Mouse (Mus musculus): Measurements from ENCODE around the gene Tuba1a. TPM values are rescaled to one million over a fixed set of nuclear protein-coding genes. Genes with fewer than 3 reads are reported as not detected.
A peak's percentile ranks its signal among the peaks of the same experiment; 100 is the strongest.

Tuba1a gene
- polyA plus RNA-seq, 1 experiment from 2014 or later = 419 TPM

DNA sequence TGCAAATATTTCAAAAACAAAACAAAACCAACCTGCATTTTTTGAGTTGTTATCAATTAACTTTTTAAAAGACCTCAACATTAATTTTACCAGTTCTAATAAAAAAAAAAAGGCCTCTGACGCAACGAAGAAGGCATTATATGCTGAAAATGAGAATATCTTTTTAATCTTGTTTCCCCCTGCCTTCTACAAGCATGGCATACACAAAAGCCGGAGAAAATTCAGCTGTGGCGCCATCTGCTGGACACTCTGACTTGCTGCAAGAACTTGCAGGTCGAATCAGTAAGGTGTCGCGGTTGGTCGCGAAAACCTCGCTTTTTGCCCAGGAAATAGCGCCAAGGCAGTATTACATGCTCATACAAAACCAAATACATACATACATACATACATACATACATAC lies 40.4 kb upstream of the Tuba1a start:
- H3K36me3 ChIP-seq (ENCODE audit: control insufficient read depth, insufficient read depth, low read length) = no peaks in the 10 kb centered on the region
- DNase-seq (ENCODE audit: low spot score) = peak; percentile 79
- no peaks in the 10 kb centered on the region for H3K9me3 ChIP-seq (ENCODE audit: control insufficient read depth, low read length)
- H3K4me1 ChIP-seq (replicated peaks; ENCODE audit: control insufficient read depth, insufficient read depth, low read length) = peaks cover 31% of the 10 kb centered on the region
- peak; percentile 18; the same call in 1 of the 2 replicates for ATAC-seq (replicated peaks; ENCODE audit: low FRiP score)
- H3K27ac ChIP-seq (ENCODE audit: low read depth, low read length) = peak overlapping the region; percentile 96
- H3K4me3 ChIP-seq (ENCODE audit: low read depth, low read length) = no peak overlapping the region; the same call in 1 of the 2 replicates
- 2% methylated on average over 11 of the region's 11 CpGs for WGBS
- H3K4me2 ChIP-seq = peak overlapping the region; percentile 91
- H3K9ac ChIP-seq (ENCODE audit: low read depth, low read length) = no peak overlapping the region
- no peaks in the 10 kb centered on the region for H3K27me3 ChIP-seq (replicated peaks; ENCODE audit: control insufficient read depth, insufficient read depth, low read length)

DNA sequence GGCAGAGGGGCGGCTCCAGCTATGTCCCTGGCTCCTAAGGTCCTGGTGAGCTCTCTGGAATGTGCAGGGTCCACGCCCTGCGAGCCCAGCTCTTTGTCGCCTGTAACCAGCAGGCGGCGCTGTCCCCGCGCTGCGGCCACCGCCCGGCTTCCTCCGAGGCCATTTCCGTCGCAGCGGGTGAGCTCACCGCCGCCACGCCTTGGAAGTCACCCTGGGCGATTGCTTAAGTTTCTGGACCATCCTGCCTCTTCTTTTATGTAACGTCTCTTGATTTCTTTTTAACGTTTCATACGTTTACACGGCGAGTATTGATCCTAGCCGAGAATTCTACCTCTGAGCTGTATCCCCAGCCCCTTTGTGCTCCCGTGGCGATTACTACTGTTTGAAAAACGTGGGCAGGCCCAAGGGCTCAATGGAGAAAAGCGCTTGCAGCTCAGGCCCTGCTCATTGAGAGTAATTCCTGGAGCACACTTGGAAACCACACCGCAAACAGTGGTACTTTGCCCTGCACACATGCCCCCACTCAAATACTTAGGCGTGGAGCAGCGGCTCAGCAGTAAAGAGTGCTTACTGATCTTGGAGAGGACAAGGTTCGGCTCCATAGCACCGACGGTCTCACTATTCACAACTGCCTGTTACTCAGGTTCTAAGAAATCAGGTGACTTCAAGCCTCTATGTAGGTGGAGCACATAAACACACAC lies 39.7 kb upstream of the Tuba1a start:
- ATAC-seq (replicated peaks; ENCODE audit: low FRiP score) (peak; percentile 91), DNase-seq (ENCODE audit: low spot score) (peak; percentile 94)
- H3K9ac ChIP-seq (ENCODE audit: low read depth, low read length) = peak overlapping the region; percentile 86
- no peaks in the 10 kb centered on the region for H3K27me3 ChIP-seq (replicated peaks; ENCODE audit: control insufficient read depth, insufficient read depth, low read length)
- peak overlapping the region; percentile 51 for H3K4me3 ChIP-seq (ENCODE audit: low read depth, low read length)
- peak overlapping the region; percentile 91 for H3K4me2 ChIP-seq
- no peaks in the 10 kb centered on the region for H3K9me3 ChIP-seq (ENCODE audit: control insufficient read depth, low read length)
- H3K4me1 ChIP-seq (replicated peaks; ENCODE audit: control insufficient read depth, insufficient read depth, low read length) = peaks cover 25% of the 10 kb centered on the region
- 6% methylated on average over 35 of the region's 35 CpGs for WGBS
- peak overlapping the region; percentile 96 for H3K27ac ChIP-seq (ENCODE audit: low read depth, low read length)
- no peaks in the 10 kb centered on the region for H3K36me3 ChIP-seq (ENCODE audit: control insufficient read depth, insufficient read depth, low read length)

DNA sequence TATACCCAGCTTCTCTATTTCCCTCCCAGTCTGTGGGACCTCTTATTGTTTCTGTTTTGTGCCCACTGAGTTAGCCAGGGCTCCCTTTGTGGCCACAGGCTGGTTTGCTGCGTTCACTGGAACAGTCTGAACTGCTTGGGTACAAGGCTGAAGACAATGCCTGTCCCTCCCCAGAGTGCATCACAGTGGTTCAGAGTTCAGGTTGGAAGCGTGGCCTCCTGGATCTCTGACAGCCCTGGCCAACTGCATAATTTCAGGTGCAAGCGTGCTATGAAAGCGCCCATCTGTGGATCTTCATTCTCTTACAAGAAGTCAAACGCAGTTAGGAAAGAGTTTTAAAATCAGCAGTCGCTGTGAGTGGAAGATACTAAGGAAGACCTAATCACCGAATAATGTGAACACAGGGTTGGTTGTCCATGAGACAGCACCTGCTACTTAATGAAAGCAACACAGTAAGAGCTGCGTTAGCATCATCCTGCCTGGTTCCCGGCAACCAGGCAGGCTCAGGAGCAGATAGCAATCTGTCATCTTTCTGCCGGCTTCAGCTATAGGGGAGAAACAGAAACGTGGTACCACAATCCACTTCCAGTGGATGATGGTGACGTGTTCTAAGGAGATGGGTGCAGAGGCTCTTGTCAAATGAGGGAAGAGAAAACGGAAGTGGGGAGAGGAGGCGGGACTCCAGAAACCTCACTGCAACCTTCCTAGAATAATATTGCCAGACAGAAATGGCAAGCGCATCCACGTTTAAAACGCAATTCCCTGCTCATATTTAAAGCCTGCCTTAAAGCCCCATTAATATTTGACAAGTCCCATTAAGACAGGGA lies 38.8 kb upstream of the Tuba1a start:
- WGBS = 29% methylated on average over 17 of the region's 17 CpGs
- Histone ChIP-seq H3K4me3 (ENCODE audit: low read depth, low read length) (peak overlapping the region; percentile 51), H3K27ac (ENCODE audit: low read depth, low read length) (peak overlapping the region; percentile 96; the same call in 1 of the 2 replicates), H3K9me3 (ENCODE audit: control insufficient read depth, low read length) (no peaks in the 10 kb centered on the region), H3K4me2 (peak overlapping the region; percentile 91), H3K27me3 (replicated peaks; ENCODE audit: control insufficient read depth, insufficient read depth, low read length) (no peaks in the 10 kb centered on the region), H3K4me1 (replicated peaks; ENCODE audit: control insufficient read depth, insufficient read depth, low read length) (peaks cover 18% of the 10 kb centered on the region), H3K36me3 (ENCODE audit: control insufficient read depth, insufficient read depth, low read length) (no peaks in the 10 kb centered on the region), H3K9ac (ENCODE audit: low read depth, low read length) (peak overlapping the region; percentile 86)
- DNase-seq (ENCODE audit: low spot score) (no peak), ATAC-seq (replicated peaks; ENCODE audit: low FRiP score) (peak; percentile 50; the same call in 1 of the 2 replicates)

DNA sequence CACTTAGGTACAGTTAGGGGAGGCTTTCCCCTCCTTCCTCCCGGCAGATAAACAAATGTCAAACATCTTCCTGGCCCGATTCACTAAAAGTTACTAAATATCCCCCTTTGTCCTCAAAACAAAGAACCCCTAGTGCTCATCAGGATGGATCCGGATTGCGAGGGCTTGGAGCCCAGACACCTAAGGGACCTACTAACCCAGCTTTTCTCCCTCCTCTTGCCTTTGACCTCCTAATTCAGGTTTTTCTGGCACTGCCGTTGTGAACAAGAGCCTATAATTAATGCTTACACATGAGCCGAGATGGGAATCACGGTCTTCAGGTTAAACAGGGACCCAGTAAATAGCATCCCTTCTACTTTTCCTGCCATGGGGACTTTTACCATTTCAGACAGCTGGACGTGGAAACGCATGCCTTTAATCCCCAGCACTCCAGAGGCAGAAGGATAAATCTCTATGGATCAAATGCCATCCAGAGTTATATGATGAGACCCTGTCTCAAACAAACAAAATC lies 38.1 kb upstream of the Tuba1a start:
- H3K27me3 ChIP-seq (replicated peaks; ENCODE audit: control insufficient read depth, insufficient read depth, low read length) = no peaks in the 10 kb centered on the region
- H3K4me1 ChIP-seq (replicated peaks; ENCODE audit: control insufficient read depth, insufficient read depth, low read length) = peaks cover 18% of the 10 kb centered on the region
- H3K4me2 ChIP-seq = no peak overlapping the region
- H3K9me3 ChIP-seq (ENCODE audit: control insufficient read depth, low read length) = no peaks in the 10 kb centered on the region
- DNase-seq (ENCODE audit: low spot score) (no peak), ATAC-seq (replicated peaks; ENCODE audit: low FRiP score) (no peak)
- H3K9ac ChIP-seq (ENCODE audit: low read depth, low read length) = no peak overlapping the region; the same call in 1 of the 2 replicates
- no peak overlapping the region for H3K27ac ChIP-seq (ENCODE audit: low read depth, low read length)
- H3K4me3 ChIP-seq (ENCODE audit: low read depth, low read length) = no peak overlapping the region
- H3K36me3 ChIP-seq (ENCODE audit: control insufficient read depth, insufficient read depth, low read length) = no peaks in the 10 kb centered on the region
- WGBS = 52% methylated on average over 9 of the region's 9 CpGs

DNA sequence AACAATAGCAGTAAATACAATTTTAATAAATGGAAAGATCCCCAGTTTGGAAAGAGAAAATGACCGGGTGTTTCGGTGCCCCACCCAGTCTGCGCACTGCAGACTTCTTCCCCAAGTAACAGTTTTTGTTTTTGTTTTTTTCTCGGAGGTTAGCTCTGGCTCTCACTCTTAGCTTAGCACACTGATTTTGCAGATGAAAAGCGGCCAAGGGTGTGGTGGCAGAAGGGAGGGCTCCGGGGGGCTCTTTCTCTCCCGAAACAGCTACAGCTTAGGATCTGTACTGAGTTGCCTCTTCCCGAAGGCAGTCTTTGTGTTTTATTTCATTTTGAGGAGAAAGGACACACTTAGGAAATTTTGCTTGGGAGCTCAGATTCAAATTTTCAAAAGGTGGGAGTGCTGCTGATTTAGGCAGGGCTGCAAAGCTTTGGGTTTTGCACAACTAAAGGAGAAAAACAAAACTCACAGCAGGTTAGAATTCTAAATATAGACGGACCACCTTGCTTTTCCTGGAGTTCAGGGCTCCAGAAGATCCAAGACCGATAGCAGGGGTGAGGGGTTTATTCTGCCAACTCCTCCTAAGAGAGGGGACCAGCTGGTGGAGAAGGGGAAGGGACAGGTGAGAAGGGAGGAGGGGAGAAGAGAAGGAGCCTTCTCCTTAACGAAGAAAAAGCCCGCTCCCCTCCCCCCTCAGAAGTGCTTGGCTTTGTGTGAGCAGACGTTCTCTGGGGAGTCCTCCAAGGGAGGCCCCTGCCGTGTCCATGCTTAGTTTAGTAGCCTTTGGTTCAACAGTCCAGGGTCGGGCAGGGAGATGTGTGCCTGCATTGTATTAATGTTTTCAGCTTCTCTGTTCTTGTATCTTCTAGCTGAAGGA lies 37.4 kb upstream of the Tuba1a start:
- H3K9ac ChIP-seq (ENCODE audit: low read depth, low read length) = peak overlapping the region; percentile 15; the same call in 1 of the 2 replicates
- H3K36me3 ChIP-seq (ENCODE audit: control insufficient read depth, insufficient read depth, low read length) = no peaks in the 10 kb centered on the region
- H3K4me1 ChIP-seq (replicated peaks; ENCODE audit: control insufficient read depth, insufficient read depth, low read length) = peaks cover 18% of the 10 kb centered on the region
- H3K27me3 ChIP-seq (replicated peaks; ENCODE audit: control insufficient read depth, insufficient read depth, low read length) = no peaks in the 10 kb centered on the region
- ATAC-seq (replicated peaks; ENCODE audit: low FRiP score) = no peak
- 48% methylated on average over 15 of the region's 15 CpGs for WGBS
- no peak overlapping the region for H3K4me3 ChIP-seq (ENCODE audit: low read depth, low read length)
- H3K4me2 ChIP-seq = no peak overlapping the region
- H3K9me3 ChIP-seq (ENCODE audit: control insufficient read depth, low read length) = no peaks in the 10 kb centered on the region
- no peak for DNase-seq (ENCODE audit: low spot score)
- no peak overlapping the region for H3K27ac ChIP-seq (ENCODE audit: low read depth, low read length)

DNA sequence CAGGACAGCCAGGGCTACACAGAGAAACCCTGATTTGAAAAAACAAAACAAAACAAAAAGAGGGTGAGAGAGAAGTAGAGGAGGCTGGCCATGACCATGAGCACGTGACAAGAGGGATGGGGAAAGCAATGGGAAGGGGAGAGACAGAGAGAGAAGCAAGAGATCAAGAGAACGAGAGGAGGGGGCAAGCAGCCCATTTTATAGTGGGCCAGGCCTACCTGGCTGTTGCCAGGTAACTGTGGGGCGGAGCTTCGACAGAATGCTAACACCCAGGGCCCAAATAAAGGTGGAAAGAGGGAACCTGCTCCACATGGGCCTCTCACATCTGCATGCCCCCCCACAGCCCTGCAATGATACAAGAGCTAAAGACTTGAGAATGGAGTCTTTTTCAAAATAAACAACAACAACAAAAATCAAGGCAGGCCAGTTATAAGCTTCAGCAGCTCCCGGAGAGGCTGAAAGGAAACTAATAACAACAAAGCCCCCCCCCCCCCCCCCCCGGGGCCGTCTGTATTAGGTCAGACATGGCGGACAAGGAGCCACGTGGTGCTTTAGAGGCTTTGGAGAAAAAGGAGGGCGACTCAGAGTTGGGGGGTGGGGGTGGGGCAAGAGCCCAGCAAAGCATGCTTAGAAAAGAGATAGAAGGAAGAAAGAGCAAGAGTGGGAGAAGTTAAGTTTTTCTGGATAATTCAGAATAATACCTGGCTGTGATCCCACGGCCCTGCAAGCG lies 36.4 kb upstream of the Tuba1a start:
- Histone ChIP-seq H3K4me3 (ENCODE audit: low read depth, low read length) (no peak overlapping the region), H3K36me3 (ENCODE audit: control insufficient read depth, insufficient read depth, low read length) (no peaks in the 10 kb centered on the region), H3K27me3 (replicated peaks; ENCODE audit: control insufficient read depth, insufficient read depth, low read length) (no peaks in the 10 kb centered on the region), H3K9ac (ENCODE audit: low read depth, low read length) (no peak overlapping the region), H3K27ac (ENCODE audit: low read depth, low read length) (no peak overlapping the region), H3K4me1 (replicated peaks; ENCODE audit: control insufficient read depth, insufficient read depth, low read length) (peaks cover 19% of the 10 kb centered on the region), H3K4me2 (no peak overlapping the region), H3K9me3 (ENCODE audit: control insufficient read depth, low read length) (no peaks in the 10 kb centered on the region)
- 52% methylated on average over 12 of the region's 12 CpGs for WGBS
- no peak for DNase-seq (ENCODE audit: low spot score)
- ATAC-seq (replicated peaks; ENCODE audit: low FRiP score) = no peak

DNA sequence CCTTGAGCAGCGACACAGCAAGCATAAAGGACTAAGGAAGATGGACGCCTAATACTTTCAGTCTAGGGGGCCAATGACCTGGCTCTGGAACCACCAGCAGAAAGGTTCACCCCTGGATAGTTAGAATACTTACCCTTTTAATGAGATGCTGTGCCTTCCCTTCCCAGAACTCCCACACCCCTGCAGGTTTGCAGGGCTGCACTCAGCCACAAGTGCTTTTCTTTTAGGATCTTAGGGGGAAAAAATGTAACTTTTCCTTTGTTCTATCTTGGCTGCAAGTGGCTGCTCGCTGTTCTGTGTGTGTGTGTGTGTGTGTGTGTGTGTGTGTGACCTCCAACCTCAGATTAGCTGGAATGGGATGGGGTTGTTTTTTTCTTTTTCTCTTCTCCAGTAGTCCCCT lies 35.3 kb upstream of the Tuba1a start:
- Histone ChIP-seq H3K9ac (ENCODE audit: low read depth, low read length) (no peak overlapping the region), H3K36me3 (ENCODE audit: control insufficient read depth, insufficient read depth, low read length) (no peaks in the 10 kb centered on the region), H3K27me3 (replicated peaks; ENCODE audit: control insufficient read depth, insufficient read depth, low read length) (no peaks in the 10 kb centered on the region), H3K4me3 (ENCODE audit: low read depth, low read length) (no peak overlapping the region), H3K27ac (ENCODE audit: low read depth, low read length) (no peak overlapping the region), H3K4me2 (no peak overlapping the region), H3K4me1 (replicated peaks; ENCODE audit: control insufficient read depth, insufficient read depth, low read length) (peaks cover 25% of the 10 kb centered on the region), H3K9me3 (ENCODE audit: control insufficient read depth, low read length) (no peaks in the 10 kb centered on the region)
- ATAC-seq (replicated peaks; ENCODE audit: low FRiP score) = no peak
- WGBS = 74% methylated on average over 3 of the region's 3 CpGs
- DNase-seq (ENCODE audit: low spot score) = no peak

Measured in liver, embryonic 11.5 days (tissue).